Mouse (Mus musculus): ENCODE measurements around the gene Lrrc31.

The Lrrc31 gene

GRCm38 (mm10) chr3:30687216-30687615, 12.4 kb downstream of the Lrrc31 start:
- no peak for DNase-seq (ENCODE audit: low read depth)

- DNase-seq (ENCODE audit: low read depth): no peak
Observed at GRCm38 (mm10) chr3:30683190-30683589, 16.5 kb downstream of the Lrrc31 start.

GRCm38 (mm10) chr3:30658486-30658885, 41.2 kb downstream of the Lrrc31 start:
- DNase-seq (ENCODE audit: low read depth): no peak

- no peak for DNase-seq (ENCODE audit: low read depth)
Observed at GRCm38 (mm10) chr3:30655937-30656336, 43.7 kb downstream of the Lrrc31 start.

GRCm38 (mm10) chr3:30650062-30650841, 49.4 kb downstream of the Lrrc31 start:
- DNase-seq (ENCODE audit: low read depth): no peak

- no peak for DNase-seq (ENCODE audit: low read depth)
Observed at GRCm38 (mm10) chr3:30648466-30648865, 51.2 kb downstream of the Lrrc31 start.

- DNase-seq (ENCODE audit: low read depth): no peak
Observed at GRCm38 (mm10) chr3:30647440-30648090, 52.1 kb downstream of the Lrrc31 start, which contains the start of gene Lrrc34. Lrrc34 (minus strand) TSS chr3:30647869.

- no peak for DNase-seq (ENCODE audit: low read depth)
Observed at GRCm38 (mm10) chr3:30646761-30647160, 52.9 kb downstream of the Lrrc31 start.

- DNase-seq (ENCODE audit: low read depth): no peak
Observed at GRCm38 (mm10) chr3:30644207-30644606, 55.4 kb downstream of the Lrrc31 start, which contains the start of gene Lrriq4. Lrriq4 (plus strand) TSS chr3:30644507.

- no peak for DNase-seq (ENCODE audit: low read depth)
Observed at GRCm38 (mm10) chr3:30635629-30636028, 64.0 kb downstream of the Lrrc31 start.

GRCm38 (mm10) chr3:30633681-30634080, 66.0 kb downstream of the Lrrc31 start:
- DNase-seq (ENCODE audit: low read depth): no peak
